Mouse (Mus musculus) limb, embryonic 15.5 days (tissue): Measurements from ENCODE around the gene Zfp809. TPM values are rescaled to one million over a fixed set of nuclear protein-coding genes. Genes with fewer than 3 reads are reported as not detected.
A peak's percentile ranks its signal among the peaks of the same experiment; 100 is the strongest.
"Not testable (repeated sequence)": the region's sequence is repeated elsewhere in the genome, so short reads cannot be mapped to it uniquely, and the experiment has no call there.

Experiments
- ATAC-seq: fragments of 200-750 bp; cut with Nextera tagmentation; 2 replicates; pipeline ENCODE4 v1.8.0; 2017; ENCODE audit warnings: low read depth, moderate TSS enrichment; ENCODE audit not compliant: insufficient number of reproducible peaks, low FRiP score, low TSS enrichment
- H3K27ac ChIP-seq: fragments of 300-500 bp; sonication (generic); 2 replicates; pipeline ENCODE4 v1.5.1; 2015; ENCODE audit warnings: moderate library complexity, mild to moderate bottlenecking, inconsistent platforms
- H3K27me3 ChIP-seq: fragments of 300-500 bp; sonication (generic); 2 replicates; pipeline ENCODE4 v1.6.1; 2015; ENCODE audit warnings: inconsistent platforms
- H3K36me3 ChIP-seq: fragments of 300-500 bp; sonication (generic); 2 replicates; pipeline ENCODE4 v1.6.1; 2015; ENCODE audit warnings: inconsistent platforms
- H3K4me1 ChIP-seq: fragments of 300-500 bp; sonication (generic); 2 replicates; pipeline ENCODE4 v1.6.1; 2015; ENCODE audit warnings: inconsistent platforms
- H3K4me2 ChIP-seq: fragments of 300-500 bp; sonication (generic); 2 replicates; pipeline ENCODE4 v1.6.1; 2015; ENCODE audit warnings: mild to moderate bottlenecking, inconsistent platforms
- H3K4me3 ChIP-seq: fragments of 300-500 bp; sonication (generic); 2 replicates; pipeline ENCODE4 v1.5.1; 2015; ENCODE audit warnings: mild to moderate bottlenecking, inconsistent platforms
- H3K9ac ChIP-seq: fragments of 300-500 bp; sonication (generic); 2 replicates; pipeline ENCODE4 v1.6.1; 2015; ENCODE audit warnings: inconsistent platforms
- H3K9me3 ChIP-seq: fragments of 300-500 bp; sonication (generic); 2 replicates; pipeline ENCODE4 v1.6.1; 2016; ENCODE audit warnings: inconsistent platforms
- WGBS: fragments of 180-500 bp; shearing (Covaris S2); methylation state at CpG from one replicate; pipeline ENCODE4 v1.1.7; 2015; 5-methylcytosine and 5-hydroxymethylcytosine counted together
- polyA plus RNA-seq: library from polyadenylated mRNA; unstranded; fragments of >200 nt; fragmentation: Nextera tagmentation; extraction: Ambion mirVana; gene quantifications from 2 replicates; pipeline ENCODE4 v1.2.1, GENCODE M21; 2015

Gene Zfp809
- polyA plus RNA-seq = 16.5 and 17.7 TPM in 2 replicates

GRCm38 (mm10) chr9:22225581-22226388 lies at the start of gene Zfp809:
TSS of gene Zfp809 (plus strand) at chr9:22225714.
- no peaks in the 10 kb centered on the region for H3K9me3 ChIP-seq
- no peaks in the 10 kb centered on the region for H3K4me1 ChIP-seq
- H3K36me3 ChIP-seq = no peaks in the 10 kb centered on the region
- H3K27me3 ChIP-seq = no peaks in the 10 kb centered on the region
- H3K4me3 ChIP-seq = peak within 1 kb of the TSS; percentile 81
- peak within 1 kb of the TSS; percentile 94 for H3K27ac ChIP-seq
- WGBS = 2% methylated on average over 35 of the region's 35 CpGs
- H3K9ac ChIP-seq = peak within 1 kb of the TSS; percentile 79
- H3K4me2 ChIP-seq = peak within 1 kb of the TSS; percentile 60
- ATAC-seq = peak; percentile 99

- Histone ChIP-seq H3K36me3 (no peaks in the 10 kb centered on the region), H3K4me2 (peak within 1 kb of the TSS; percentile 77), H3K27ac (peak within 1 kb of the TSS; percentile 18; the same call in 1 of the 2 replicates), H3K4me1 (peaks cover 9% of the 10 kb centered on the region), H3K27me3 (no peaks in the 10 kb centered on the region), H3K4me3 (peak within 1 kb of the TSS; percentile 46), H3K9ac (peak within 1 kb of the TSS; percentile 29), H3K9me3 (no peaks in the 10 kb centered on the region)
- 8% methylated on average over 43 of the region's 43 CpGs for WGBS
- ATAC-seq = peak; percentile 77
Measured at GRCm38 (mm10) chr9:22188025-22188611, 37.4 kb upstream of the Zfp809 start, which contains the start of gene Zfp872. TSS of gene Zfp872 (plus strand) at chr9:22188090.

- no peak for ATAC-seq
- Histone ChIP-seq H3K9me3 (peaks cover 20% of the 10 kb centered on the region; the same call in 1 of the 2 replicates), H3K4me2 (no peak overlapping the region), H3K36me3 (no peaks in the 10 kb centered on the region), H3K4me1 (no peaks in the 10 kb centered on the region), H3K27ac (no peak overlapping the region), H3K9ac (no peak overlapping the region), H3K27me3 (no peaks in the 10 kb centered on the region), H3K4me3 (no peak overlapping the region)
- 41% methylated on average over 5 of the region's 5 CpGs for WGBS
Measured at GRCm38 (mm10) chr9:22196412-22196811, 29.1 kb upstream of the Zfp809 start.

- Histone ChIP-seq H3K4me2 (no peak overlapping the region), H3K27ac (no peak overlapping the region), H3K9me3 (no peaks in the 10 kb centered on the region), H3K36me3 (no peaks in the 10 kb centered on the region), H3K27me3 (no peaks in the 10 kb centered on the region), H3K9ac (no peak overlapping the region), H3K4me1 (no peaks in the 10 kb centered on the region), H3K4me3 (no peak overlapping the region)
- WGBS = 54% methylated on average over 2 of the region's 2 CpGs
- no peak for ATAC-seq
Measured at GRCm38 (mm10) chr9:22213785-22214194, 11.7 kb upstream of the Zfp809 start.

GRCm38 (mm10) chr9:22214549-22214948 lies 11.0 kb upstream of the Zfp809 start:
- Histone ChIP-seq H3K36me3 (no peaks in the 10 kb centered on the region), H3K27me3 (no peaks in the 10 kb centered on the region), H3K4me3 (no peak overlapping the region), H3K27ac (no peak overlapping the region), H3K9ac (no peak overlapping the region), H3K4me1 (no peaks in the 10 kb centered on the region), H3K4me2 (no peak overlapping the region), H3K9me3 (no peaks in the 10 kb centered on the region)
- ATAC-seq = no peak
- WGBS = 71% methylated on average over 2 of the region's 2 CpGs

- ATAC-seq = no peak
- Histone ChIP-seq H3K4me2 (no peak overlapping the region), H3K27ac (no peak overlapping the region), H3K27me3 (no peaks in the 10 kb centered on the region), H3K4me3 (no peak overlapping the region), H3K9me3 (no peaks in the 10 kb centered on the region), H3K9ac (no peak overlapping the region), H3K4me1 (no peaks in the 10 kb centered on the region), H3K36me3 (no peaks in the 10 kb centered on the region)
- WGBS = 44% methylated on average over 3 of the region's 3 CpGs
Measured at GRCm38 (mm10) chr9:22216705-22217104, 8.8 kb upstream of the Zfp809 start.

- no peak overlapping the region for H3K4me2 ChIP-seq
- ATAC-seq = peak; percentile 58; the same call in 1 of the 2 replicates
- no peak overlapping the region for H3K4me3 ChIP-seq
- WGBS = 46% methylated on average over 8 of the region's 8 CpGs
- no peaks in the 10 kb centered on the region for H3K4me1 ChIP-seq
- H3K27ac ChIP-seq = no peak overlapping the region
- H3K27me3 ChIP-seq = no peaks in the 10 kb centered on the region
- no peaks in the 10 kb centered on the region for H3K36me3 ChIP-seq
- H3K9me3 ChIP-seq = no peaks in the 10 kb centered on the region
- H3K9ac ChIP-seq = no peak overlapping the region
Measured at GRCm38 (mm10) chr9:22217858-22218493, 7.5 kb upstream of the Zfp809 start.

GRCm38 (mm10) chr9:22224066-22224465 lies 1.4 kb upstream of the Zfp809 start:
- Histone ChIP-seq H3K27ac (no peak overlapping the region), H3K4me2 (no peak overlapping the region), H3K36me3 (no peaks in the 10 kb centered on the region), H3K4me3 (no peak overlapping the region), H3K9ac (no peak overlapping the region), H3K27me3 (no peaks in the 10 kb centered on the region), H3K4me1 (no peaks in the 10 kb centered on the region), H3K9me3 (no peaks in the 10 kb centered on the region)
- 91% methylated on average over 4 of the region's 4 CpGs for WGBS
- ATAC-seq = no peak

- no peaks in the 10 kb centered on the region for H3K27me3 ChIP-seq
- no peak overlapping the region for H3K9ac ChIP-seq
- H3K36me3 ChIP-seq = no peaks in the 10 kb centered on the region
- peak; percentile 37 for ATAC-seq
- WGBS = 24% methylated on average over 17 of the region's 17 CpGs
- H3K4me3 ChIP-seq = peak overlapping the region; percentile 81
- H3K4me1 ChIP-seq = no peaks in the 10 kb centered on the region
- H3K27ac ChIP-seq = peak overlapping the region; percentile 43
- H3K4me2 ChIP-seq = peak overlapping the region; percentile 60
- H3K9me3 ChIP-seq = no peaks in the 10 kb centered on the region
Measured at GRCm38 (mm10) chr9:22224536-22225503, 694 bp upstream of the Zfp809 start.

- not testable (repeated sequence) for H3K9me3 ChIP-seq, ATAC-seq, H3K4me1 ChIP-seq, H3K36me3 ChIP-seq, H3K27ac ChIP-seq, H3K9ac ChIP-seq, H3K27me3 ChIP-seq
- Histone ChIP-seq H3K4me2 (peak overlapping the region; percentile 60), H3K4me3 (peak overlapping the region; percentile 81)
- 69% methylated on average over 7 of the region's 7 CpGs for WGBS
Measured at GRCm38 (mm10) chr9:22226389-22226673, 817 bp downstream of the Zfp809 start.

GRCm38 (mm10) chr9:22226846-22227245 lies 1.3 kb downstream of the Zfp809 start:
- H3K4me1 ChIP-seq = no peaks in the 10 kb centered on the region
- H3K4me3 ChIP-seq = peak overlapping the region; percentile 81; the same call in 1 of the 2 replicates
- no peak overlapping the region for H3K27ac ChIP-seq
- ATAC-seq = no peak
- WGBS = 62% methylated on average over 15 of the region's 15 CpGs
- H3K36me3 ChIP-seq = no peaks in the 10 kb centered on the region
- no peak overlapping the region for H3K4me2 ChIP-seq
- no peaks in the 10 kb centered on the region for H3K27me3 ChIP-seq
- no peaks in the 10 kb centered on the region for H3K9me3 ChIP-seq
- H3K9ac ChIP-seq = no peak overlapping the region
